Mouse (Mus musculus): ENCODE measurements around the gene Pla1a.

The Pla1a gene

DNA sequence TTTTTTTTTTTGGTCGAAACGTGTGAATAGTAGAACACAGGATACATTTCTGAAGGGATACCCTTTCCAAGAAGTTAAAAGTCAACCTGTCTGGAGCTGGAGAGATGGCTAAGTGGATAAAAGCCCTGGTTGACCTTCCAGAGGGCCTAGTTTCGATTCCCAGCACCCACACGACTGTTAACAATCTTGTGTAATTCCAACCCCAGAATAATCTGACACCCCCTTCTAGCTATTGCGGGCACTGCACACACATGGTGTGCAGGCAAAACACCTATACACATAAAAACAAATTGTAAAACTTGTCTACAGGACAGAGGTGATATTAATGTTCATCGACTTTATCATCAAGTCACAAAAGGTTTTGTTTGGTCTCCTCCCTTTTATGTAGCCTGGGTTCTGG, 85.4 kb downstream of the Pla1a start:
- in situ Hi-C loops (cut with MboI, MseI), result no loop called here

DNA sequence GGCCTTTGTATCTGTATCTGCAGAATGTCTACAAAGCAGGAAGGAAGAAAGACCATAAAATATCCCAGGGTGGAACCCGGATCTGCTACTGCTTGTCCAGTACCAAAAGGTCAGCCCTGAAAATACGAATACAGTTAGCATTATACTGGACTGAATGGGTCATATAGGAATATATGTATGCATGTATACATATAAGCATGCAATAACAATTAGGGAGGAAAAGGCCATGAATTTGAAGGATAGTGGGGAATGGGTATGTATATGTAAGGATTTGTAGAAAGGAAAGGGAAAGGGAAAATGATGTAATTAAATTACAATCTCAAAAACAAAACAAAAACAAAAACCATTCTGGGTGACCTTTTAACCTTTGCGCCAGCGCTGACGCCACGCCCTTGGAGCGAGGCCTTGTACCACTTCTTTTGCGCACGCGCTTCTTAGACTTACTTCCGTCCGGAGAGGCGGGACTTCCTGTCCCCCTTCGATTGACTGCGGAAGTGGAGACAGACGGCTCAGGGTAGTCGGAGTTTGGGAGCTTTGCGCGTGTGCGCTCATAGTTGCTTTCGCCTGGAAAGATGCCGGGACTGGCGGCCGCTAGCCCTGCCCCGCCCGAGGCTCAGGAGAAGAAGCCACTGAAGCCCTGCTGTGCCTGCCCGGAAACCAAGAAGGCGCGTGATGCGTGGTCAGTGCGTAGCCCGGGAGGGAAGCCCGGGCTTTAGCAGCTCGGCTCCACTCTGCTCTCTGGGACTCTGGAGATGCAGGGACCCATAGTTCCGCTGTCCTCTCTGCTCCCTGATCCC, 86.2 kb downstream of the Pla1a start, which contains the start of the genes Cox17 and Gm21987:
TSS of gene Cox17 (plus strand) at position 463 of the 797 bp plus-strand sequence.
TSS of gene Gm21987 (plus strand) at position 512 of the 797 bp plus-strand sequence.
- in situ Hi-C loops (cut with MboI, MseI), result no loop called here
